Mouse (Mus musculus) left cerebral cortex, postnatal 4 days (tissue): ENCODE measurements around the gene Kcnc2. TPM values are rescaled to one million over a fixed set of nuclear protein-coding genes. Genes with fewer than 3 reads are reported as not detected.
A peak's percentile ranks its signal among the peaks of the same experiment; 100 is the strongest.

Source experiments
- DNase-seq: peaks from one replicate; pipeline ENCODE4 v3.0.0-alpha.2; 2022
- intact Hi-C: fragments of 180-260 bp; cut with DNase I; formaldehyde crosslinking; loops from one replicate; pipeline ENCODE4 v1.15.1; 2025
- total RNA-seq, 2 experiments: library from RNA; stranded (reverse); gene quantifications; 2 replicates each; pipeline ENCODE4 v1.2.3; 2021

Gene Kcnc2
- total RNA-seq, 2 experiments from 2014 or later: 24.4 to 24.9 TPM

GRCm38 (mm10) chr10:112380590-112380989 is 109.7 kb downstream of the Kcnc2 start:
- intact Hi-C loops: no loop called here
- DNase-seq: no peak

GRCm38 (mm10) chr10:112394399-112394970 is 123.6 kb downstream of the Kcnc2 start:
- intact Hi-C loops: no loop called here
- DNase-seq: no peak

- peak; percentile 7 for DNase-seq
- intact Hi-C loops: no loop called here
Measured at GRCm38 (mm10) chr10:112397194-112397593, 126.3 kb downstream of the Kcnc2 start.

- no peak for DNase-seq
- intact Hi-C loops: no loop called here
Measured at GRCm38 (mm10) chr10:112400591-112401404, 129.9 kb downstream of the Kcnc2 start.

GRCm38 (mm10) chr10:112409525-112409924 is 138.6 kb downstream of the Kcnc2 start:
- intact Hi-C loops: no loop called here

GRCm38 (mm10) chr10:112423327-112423726 is 152.4 kb downstream of the Kcnc2 start:
- no peak for DNase-seq
- intact Hi-C loops: no loop called here

More at GRCm38 (mm10) chr10:112409525-112409924, 138.6 kb downstream of the Kcnc2 start:
- DNase-seq: no peak

GRCm38 (mm10) chr10:112436950-112437349 is 166.0 kb downstream of the Kcnc2 start:
- DNase-seq: no peak
- intact Hi-C loops: no loop called here

- intact Hi-C loops: no loop called here
- no peak for DNase-seq
Measured at GRCm38 (mm10) chr10:112444640-112445039, 173.7 kb downstream of the Kcnc2 start.

- intact Hi-C loops: no loop called here
- DNase-seq: no peak
Measured at GRCm38 (mm10) chr10:112450910-112451309, 180.0 kb downstream of the Kcnc2 start.

- no peak for DNase-seq
- intact Hi-C loops: no loop called here
Measured at GRCm38 (mm10) chr10:112468689-112469384, 197.9 kb downstream of the Kcnc2 start.

- intact Hi-C loops: no loop called here
- no peak for DNase-seq
Measured at GRCm38 (mm10) chr10:112474122-112474810, 203.3 kb downstream of the Kcnc2 start.

GRCm38 (mm10) chr10:112481461-112481860 is 210.5 kb downstream of the Kcnc2 start:
- intact Hi-C loops: no loop called here

GRCm38 (mm10) chr10:112481921-112482607 is 211.1 kb downstream of the Kcnc2 start:
- DNase-seq: no peak
- intact Hi-C loops: no loop called here

More at GRCm38 (mm10) chr10:112481461-112481860, 210.5 kb downstream of the Kcnc2 start:
- DNase-seq: no peak

GRCm38 (mm10) chr10:112484387-112485105 is 213.6 kb downstream of the Kcnc2 start:
- intact Hi-C loops: no loop called here
- no peak for DNase-seq

GRCm38 (mm10) chr10:112485819-112486218 is 214.9 kb downstream of the Kcnc2 start:
- no peak for DNase-seq
- intact Hi-C loops: no loop called here

- intact Hi-C loops: no loop called here
- no peak for DNase-seq
Measured at GRCm38 (mm10) chr10:112488751-112489150, 217.8 kb downstream of the Kcnc2 start.
